Mouse (Mus musculus): ENCODE measurements at regions not wholly inside any gene's neighbourhood (a gene's known extent, or its start where the extent isn't known, plus 50 kb on each side); places are given as distances from the start of the nearest gene placed in this dataset.

DNA sequence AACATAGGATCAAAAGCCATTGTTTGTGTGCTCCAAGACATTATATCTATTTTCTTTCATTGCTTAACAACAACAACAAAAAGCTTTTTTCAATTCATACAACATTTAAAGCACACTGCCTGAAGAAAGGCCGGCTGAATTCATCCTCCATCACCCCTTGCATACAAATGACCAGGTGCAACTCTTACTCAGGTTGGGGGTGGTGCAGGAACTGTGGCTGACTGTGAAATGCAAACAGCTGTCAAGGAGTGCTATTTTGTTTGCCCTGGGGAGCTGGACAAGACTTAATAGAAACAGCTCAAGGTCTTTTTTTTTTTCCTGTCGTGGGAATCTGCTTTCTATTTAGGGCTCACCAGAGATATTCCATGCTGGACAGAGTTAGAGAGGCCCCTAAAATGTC lies 406.6 kb upstream of the Cldn34d start:
- Histone ChIP-seq H3K27me3 (no peaks in the 10 kb centered on the region), H3K36me3 (no peaks in the 10 kb centered on the region), H3K4me1 (no peaks in the 10 kb centered on the region), H3K4me2 (no peak overlapping the region), H3K9me3 (no peaks in the 10 kb centered on the region), H3K9ac (no peak overlapping the region), H3K27ac (no peak overlapping the region), H3K4me3 (no peak overlapping the region)
- ATAC-seq (ENCODE audit: insufficient number of reproducible peaks, low FRiP score, low TSS enrichment, low read depth) = no peak
- 8% methylated on average over 2 of the region's 2 CpGs for WGBS

DNA sequence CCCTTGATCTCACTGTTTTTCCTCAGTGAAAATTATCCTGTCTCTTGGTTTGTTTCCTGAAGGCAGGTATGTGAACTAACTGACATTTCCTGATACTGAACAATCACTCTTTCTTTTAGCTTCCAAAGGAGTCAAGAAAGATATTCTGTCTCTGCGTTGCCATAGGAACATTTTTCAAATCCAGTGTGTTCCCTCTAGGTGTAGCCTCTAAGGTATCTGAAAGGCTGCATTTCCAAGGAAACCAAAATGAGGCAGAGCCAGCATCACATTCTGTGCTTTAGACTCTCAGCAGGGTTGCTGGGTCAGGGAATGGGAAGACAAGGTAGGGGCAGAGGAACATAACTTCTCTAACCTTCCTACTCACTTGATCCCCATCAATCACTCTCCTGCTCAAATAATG lies 411.2 kb upstream of the Cldn34d start:
- no peaks in the 10 kb centered on the region for H3K36me3 ChIP-seq
- no peak for ATAC-seq (ENCODE audit: insufficient number of reproducible peaks, low FRiP score, low TSS enrichment, low read depth)
- WGBS = 81% methylated on average over 1 of the region's 1 CpGs

DNA sequence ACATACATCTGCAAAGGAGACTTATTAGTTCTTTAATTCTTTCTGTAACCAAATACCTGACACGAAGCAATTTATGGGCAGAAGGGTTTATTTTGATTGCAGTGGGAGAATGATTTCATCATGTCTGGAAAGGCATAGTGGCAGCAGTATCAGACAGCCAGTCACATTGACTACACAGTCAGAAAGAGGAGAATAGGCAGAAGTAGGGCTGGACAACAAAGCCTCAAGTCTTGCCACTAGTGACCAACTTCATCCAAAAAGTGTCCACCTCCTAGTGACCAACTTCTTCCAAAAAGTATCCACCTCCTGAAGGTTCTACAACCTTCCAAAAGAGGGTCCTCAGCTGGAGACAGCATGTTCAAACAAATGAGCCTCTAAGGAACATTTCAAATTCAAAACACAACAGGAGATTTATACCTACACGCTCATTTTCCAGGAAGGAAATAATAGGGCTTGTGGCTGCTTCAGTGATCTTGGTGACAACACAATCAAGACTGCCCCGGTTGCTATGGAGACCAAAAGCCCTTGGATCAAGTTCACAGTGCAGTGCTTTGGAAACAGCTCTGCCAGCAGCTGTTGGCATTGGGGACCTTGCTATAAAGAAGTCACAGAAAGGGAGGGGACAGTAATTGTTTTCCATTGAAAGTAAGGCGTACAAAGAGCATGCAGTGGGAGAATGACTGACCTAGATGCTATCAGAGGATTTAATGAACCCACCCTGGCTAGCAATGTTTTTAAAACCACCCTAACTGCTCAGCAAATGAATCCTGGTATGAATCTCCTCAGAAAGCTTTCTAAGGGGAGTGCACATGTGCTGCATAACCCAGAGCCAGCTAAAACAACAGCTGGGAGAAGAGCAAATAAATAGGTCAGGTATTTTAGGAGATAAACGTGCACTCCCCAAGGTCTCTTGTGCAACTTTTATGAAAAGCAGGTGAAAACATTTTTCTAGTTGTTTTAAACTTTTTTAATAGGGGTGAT lies 448.0 kb upstream of the Cldn34d start:
- no peaks in the 10 kb centered on the region for H3K27me3 ChIP-seq
- H3K27ac ChIP-seq = peak overlapping the region; percentile 38; the same call in 1 of the 2 replicates
- no peaks in the 10 kb centered on the region for H3K36me3 ChIP-seq
- no peak overlapping the region for H3K4me2 ChIP-seq
- 34% methylated on average over 5 of the region's 5 CpGs for WGBS
- H3K4me3 ChIP-seq = no peak overlapping the region
- ATAC-seq (ENCODE audit: insufficient number of reproducible peaks, low FRiP score, low TSS enrichment, low read depth) = no peak
- H3K9me3 ChIP-seq = no peaks in the 10 kb centered on the region
- no peak overlapping the region for H3K9ac ChIP-seq
- H3K4me1 ChIP-seq = no peaks in the 10 kb centered on the region

More for the DNA sequence above, 411.2 kb upstream of the Cldn34d start:
- H3K4me3 ChIP-seq = no peak overlapping the region
- no peaks in the 10 kb centered on the region for H3K9me3 ChIP-seq
- no peak overlapping the region for H3K4me2 ChIP-seq
- no peaks in the 10 kb centered on the region for H3K27me3 ChIP-seq
- no peak overlapping the region for H3K27ac ChIP-seq
- H3K4me1 ChIP-seq = no peaks in the 10 kb centered on the region
- no peak overlapping the region for H3K9ac ChIP-seq

DNA sequence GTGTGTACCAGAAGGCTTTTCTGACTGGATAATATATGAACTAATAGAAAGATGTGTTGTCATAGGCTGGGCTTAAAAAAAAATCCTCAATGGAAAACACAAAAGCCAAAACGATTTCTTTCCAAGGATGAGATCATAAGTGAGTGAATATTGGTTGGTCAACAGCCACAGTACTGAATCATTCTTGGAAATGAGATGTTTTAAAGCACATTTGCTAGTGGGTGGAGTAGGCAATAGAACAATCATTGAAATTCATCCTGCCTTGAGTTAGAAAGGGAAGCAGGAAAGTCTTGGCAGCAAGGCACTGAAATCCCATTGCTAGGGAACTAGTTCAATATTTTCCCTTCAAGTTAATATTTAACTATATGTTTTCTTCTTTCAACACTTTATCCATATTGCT lies 449.3 kb upstream of the Cldn34d start:
- Histone ChIP-seq H3K9ac (no peak overlapping the region), H3K4me1 (no peaks in the 10 kb centered on the region), H3K27me3 (no peaks in the 10 kb centered on the region), H3K27ac (no peak overlapping the region), H3K36me3 (no peaks in the 10 kb centered on the region), H3K9me3 (no peaks in the 10 kb centered on the region), H3K4me3 (no peak overlapping the region), H3K4me2 (no peak overlapping the region)
- ATAC-seq (ENCODE audit: insufficient number of reproducible peaks, low FRiP score, low TSS enrichment, low read depth) = no peak
- 70% methylated on average over 1 of the region's 1 CpGs for WGBS

DNA sequence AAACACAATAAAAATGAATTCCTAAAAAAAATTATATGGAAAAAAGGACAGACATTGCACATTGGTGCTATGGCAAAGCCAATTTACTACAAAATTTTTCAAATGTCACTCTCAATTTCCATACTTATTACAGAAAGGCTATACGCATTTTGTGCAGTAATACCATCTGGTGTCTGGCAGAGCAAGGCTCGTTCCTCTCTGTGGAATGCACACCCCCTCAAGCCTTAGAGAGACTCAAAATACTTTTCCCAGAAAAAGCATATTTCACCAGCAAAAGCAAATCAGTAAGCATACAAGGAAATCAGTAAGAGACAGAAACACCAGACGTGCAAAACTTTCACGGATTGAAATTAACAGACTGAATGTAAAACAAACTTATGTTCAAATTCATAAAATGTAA lies 431.0 kb upstream of the Tbl1x start:
- Histone ChIP-seq H3K4me1 (no peaks in the 10 kb centered on the region), H3K4me3 (no peak overlapping the region), H3K4me2 (no peak overlapping the region), H3K9me3 (no peaks in the 10 kb centered on the region), H3K9ac (no peak overlapping the region), H3K27me3 (no peaks in the 10 kb centered on the region), H3K27ac (no peak overlapping the region), H3K36me3 (no peaks in the 10 kb centered on the region)
- 68% methylated on average over 4 of the region's 4 CpGs for WGBS
- ATAC-seq (ENCODE audit: insufficient number of reproducible peaks, low FRiP score, low TSS enrichment, low read depth) = no peak

DNA sequence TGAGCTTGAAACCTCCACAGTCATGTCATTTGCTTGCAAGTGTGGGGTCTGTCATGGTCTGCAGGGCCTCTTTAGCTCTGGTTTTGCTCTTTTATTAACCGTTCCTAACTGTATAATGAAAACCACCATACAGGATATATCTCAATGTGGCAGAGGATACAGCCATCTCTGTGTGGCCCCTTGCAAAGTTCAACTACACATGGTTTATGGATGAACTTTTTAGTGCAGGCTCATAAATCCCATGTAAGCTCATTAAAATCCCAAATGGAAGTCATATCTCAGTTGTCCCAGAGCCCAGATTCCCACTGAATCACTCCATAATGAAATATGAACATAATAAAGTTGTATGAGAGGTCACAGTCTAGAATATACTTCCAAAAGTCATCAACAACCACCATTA lies 428.1 kb upstream of the Tbl1x start:
- WGBS = 56% methylated on average over 1 of the region's 1 CpGs
- H3K9me3 ChIP-seq = no peaks in the 10 kb centered on the region
- H3K4me3 ChIP-seq = no peak overlapping the region
- no peaks in the 10 kb centered on the region for H3K4me1 ChIP-seq
- no peak overlapping the region for H3K9ac ChIP-seq
- no peaks in the 10 kb centered on the region for H3K27me3 ChIP-seq
- no peak for ATAC-seq (ENCODE audit: insufficient number of reproducible peaks, low FRiP score, low TSS enrichment, low read depth)
- H3K36me3 ChIP-seq = no peaks in the 10 kb centered on the region
- no peak overlapping the region for H3K4me2 ChIP-seq
- H3K27ac ChIP-seq = no peak overlapping the region

DNA sequence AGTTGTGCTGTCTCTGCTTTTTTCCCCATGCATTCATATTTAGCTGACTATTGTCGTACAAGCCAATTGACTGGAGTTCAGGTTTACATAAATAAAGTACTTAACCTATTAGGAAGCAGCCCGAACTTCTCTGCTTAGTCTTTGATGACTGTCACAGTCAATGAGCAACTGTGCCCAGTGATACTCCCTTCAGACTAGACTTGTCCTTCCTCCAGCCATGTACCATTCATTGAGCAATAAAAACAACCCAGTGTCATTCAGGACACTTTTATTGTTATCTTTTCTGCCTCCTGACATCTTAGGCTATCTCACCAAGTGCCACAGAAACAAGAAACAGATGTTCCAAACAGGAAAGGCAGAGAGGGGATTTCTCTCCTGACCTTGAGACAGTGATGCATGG lies 389.1 kb upstream of the Tbl1x start:
- WGBS = 61% methylated on average over 2 of the region's 2 CpGs
- H3K27me3 ChIP-seq = no peaks in the 10 kb centered on the region
- H3K9me3 ChIP-seq = no peaks in the 10 kb centered on the region
- H3K4me2 ChIP-seq = no peak overlapping the region
- no peak overlapping the region for H3K9ac ChIP-seq
- no peak overlapping the region for H3K27ac ChIP-seq
- H3K36me3 ChIP-seq = no peaks in the 10 kb centered on the region
- no peak overlapping the region for H3K4me3 ChIP-seq
- H3K4me1 ChIP-seq = no peaks in the 10 kb centered on the region
- no peak for ATAC-seq (ENCODE audit: insufficient number of reproducible peaks, low FRiP score, low TSS enrichment, low read depth)

Measured in limb, embryonic 15.5 days (tissue).